Mouse (Mus musculus) megakaryocyte, embryonic 14.5 days (primary cell): Measurements from ENCODE around the gene Olfr1392.

Experiments
- FLI1 ChIP-seq: IDR thresholded peaks from 2 replicates; pipeline ENCODE4 v1.6.1; 2012; ENCODE audit warnings: low read length, inconsistent platforms, mixed read lengths
- GATA1 ChIP-seq: IDR thresholded peaks from 3 replicates; pipeline ENCODE4 v1.6.1; 2012; ENCODE audit warnings: mixed read lengths, low read length, inconsistent platforms, borderline replicate concordance

- no peak for TF ChIP-seq GATA1
- no peak for TF ChIP-seq FLI1
These were observed 20.0 kb upstream of the Olfr1392 start for GRCm38 (mm10) chr11:49265101-49265500.
